Mouse (Mus musculus): Measurements from ENCODE around the gene Pros1.

The Pros1 gene

GRCm38 (mm10) chr16:62860140-62860539, 6.0 kb downstream of the Pros1 start:
- no peak for DNase-seq (ENCODE audit: low spot score in 2 of 2)

- no peak for DNase-seq (ENCODE audit: low spot score in 2 of 2)
Measured at GRCm38 (mm10) chr16:62861455-62861854, 7.3 kb downstream of the Pros1 start.

- DNase-seq (ENCODE audit: low spot score in 2 of 2), result no peak
Measured at GRCm38 (mm10) chr16:62872688-62873117, 18.6 kb downstream of the Pros1 start.

GRCm38 (mm10) chr16:62873180-62873579, 19.1 kb downstream of the Pros1 start:
- no peak for DNase-seq (ENCODE audit: low spot score in 2 of 2)

GRCm38 (mm10) chr16:62874065-62874464, 20.0 kb downstream of the Pros1 start:
- DNase-seq (ENCODE audit: low spot score in 2 of 2), result no peak

GRCm38 (mm10) chr16:62895824-62896223, 41.7 kb downstream of the Pros1 start:
- DNase-seq (ENCODE audit: low spot score in 2 of 2), result no peak

GRCm38 (mm10) chr16:62911364-62911763, 57.3 kb downstream of the Pros1 start:
- DNase-seq (ENCODE audit: low spot score in 2 of 2), result no peak

GRCm38 (mm10) chr16:62912246-62912645, 58.1 kb downstream of the Pros1 start:
- DNase-seq (ENCODE audit: low spot score in 2 of 2), result no peak

GRCm38 (mm10) chr16:62915530-62915929, 61.4 kb downstream of the Pros1 start:
- DNase-seq (ENCODE audit: low spot score in 2 of 2), result no peak

GRCm38 (mm10) chr16:62922245-62922644, 68.1 kb downstream of the Pros1 start:
- DNase-seq (ENCODE audit: low spot score in 2 of 2), result no peak

GRCm38 (mm10) chr16:62931341-62931740, 77.2 kb downstream of the Pros1 start:
- DNase-seq (ENCODE audit: low spot score in 2 of 2), result no peak

- DNase-seq (ENCODE audit: low spot score in 2 of 2), result no peak
Measured at GRCm38 (mm10) chr16:62936316-62936715, 82.2 kb downstream of the Pros1 start.

GRCm38 (mm10) chr16:62940388-62941003, 86.4 kb downstream of the Pros1 start:
- peak; percentile 35 to 37 for DNase-seq (ENCODE audit: low spot score in 2 of 2)

GRCm38 (mm10) chr16:62941763-62942162, 87.7 kb downstream of the Pros1 start:
- no peak for DNase-seq (ENCODE audit: low spot score in 2 of 2)

- DNase-seq (ENCODE audit: low spot score in 2 of 2), result no peak
Measured at GRCm38 (mm10) chr16:62942418-62943410, 88.6 kb downstream of the Pros1 start.

GRCm38 (mm10) chr16:62958485-62958884, 104.4 kb downstream of the Pros1 start:
- DNase-seq (ENCODE audit: low spot score in 2 of 2), result no peak

- peak; percentile 34 to 53 for DNase-seq (ENCODE audit: low spot score in 2 of 2)
Measured at GRCm38 (mm10) chr16:62964361-62964763, 110.3 kb downstream of the Pros1 start.

GRCm38 (mm10) chr16:62971673-62972332, 117.7 kb downstream of the Pros1 start:
- no peak for DNase-seq (ENCODE audit: low spot score in 2 of 2)

- no peak for DNase-seq (ENCODE audit: low spot score in 2 of 2)
Measured at GRCm38 (mm10) chr16:62974926-62975325, 120.8 kb downstream of the Pros1 start.

All from right cerebral cortex, postnatal 36 days (tissue).